Mouse (Mus musculus) heart, postnatal 4 days (tissue): Measurements from ENCODE around the gene Ldhal6b. TPM values are rescaled to one million over a fixed set of nuclear protein-coding genes. Genes with fewer than 3 reads are reported as not detected.

Experiments
- microRNA-seq, 2 experiments: library from miRNA; unstranded; fragments of <30 nt; microRNA quantifications; one replicate each; pipeline ENCODE4 v1.2.0; 2021 to 2022
- total RNA-seq, 2 experiments: library from RNA; stranded (reverse); gene quantifications; 2 replicates each; pipeline ENCODE4 v1.2.3; 2021

Ldhal6b gene
- total RNA-seq, 2 experiments from 2014 or later: 1.0 to 1.3 TPM

Small RNAs within 50 kb of the gene (microRNA-seq; reads per million reads assigned to microRNA genes)
- 0 reads per million in 2 experiments for gene Gm22475

Other genes starting within 250 kb of the Ldhal6b start
- gene Tmem242, start 21.5 kb upstream of the Ldhal6b start, total RNA-seq: 100 to 1,000 TPM; 128 to 131 TPM
- gene Zdhhc14, start 73.8 kb upstream of the Ldhal6b start, total RNA-seq: 1 to 10 TPM; 3.5 to 3.7 TPM